Mouse (Mus musculus) small intestine, adult 2 months (tissue): ENCODE data around the gene Gm49378.

Experiments
- CTCF ChIP-seq: fragments of 200-500 bp; IDR thresholded peaks from 2 replicates; pipeline ENCODE4 v1.5.1; 2012; ENCODE audit warnings: low read depth, mild to moderate bottlenecking, control low read depth, inconsistent platforms, low read length, moderate library complexity, mixed read lengths; ENCODE audit not compliant: insufficient replicate concordance, insufficient read length; ENCODE audit errors: extremely low read depth
- POLR2A ChIP-seq: fragments of 200-500 bp; IDR thresholded peaks from 2 replicates; pipeline ENCODE4 v1.6.1; 2012; ENCODE audit warnings: low read depth, mild to moderate bottlenecking, control low read depth, inconsistent platforms, low read length, moderate library complexity

DNA sequence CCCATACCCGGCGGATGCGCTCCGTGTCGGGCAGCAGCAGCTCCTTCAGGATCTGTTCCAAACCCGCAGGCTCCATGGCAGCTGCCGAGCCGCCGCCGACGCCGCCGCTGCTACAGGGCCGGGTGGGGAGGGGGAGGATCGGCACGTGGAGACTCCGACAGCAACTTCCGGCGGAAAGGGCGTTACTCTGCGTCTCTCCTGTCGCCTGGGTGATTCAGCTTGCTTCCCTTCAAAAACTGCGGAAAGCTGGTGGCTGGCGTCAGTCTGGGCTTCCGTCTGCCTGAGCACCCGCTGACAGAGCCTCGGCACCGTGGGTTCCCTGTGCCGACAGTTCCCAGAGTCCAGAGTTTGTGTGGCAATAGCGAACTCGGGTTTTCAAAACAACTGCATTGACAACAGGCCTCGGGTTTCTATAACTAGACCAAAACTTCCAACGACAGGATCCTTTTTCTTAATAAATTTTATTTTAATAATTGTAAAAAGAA is 2.1 kb downstream of the Gm49378 start, which contains the start of gene Ipo4:
- no peak for TF ChIP-seq CTCF
- TF ChIP-seq POLR2A, result peak; percentile 54; the same call in 1 of the 2 replicates
